Mouse (Mus musculus): ENCODE data around the gene Ankdd1a.

GRCm38 (mm10) chr9:65447951-65448350 is 72.0 kb downstream of the Ankdd1a start:
- TF ChIP-seq CTCF (IDR thresholded peaks at IDR 0.05; ENCODE audit: extremely low read depth, insufficient read depth, insufficient read length, insufficient replicate concordance) (no peak), POLR2A (IDR thresholded peaks at IDR 0.05; ENCODE audit: low read depth, low read length) (no peak)
